Mouse (Mus musculus) megakaryocyte-erythroid progenitor cell, adult 5 weeks (primary cell): ENCODE measurements around the gene Vkorc1. TPM values are rescaled to one million over a fixed set of nuclear protein-coding genes. Genes with fewer than 3 reads are reported as not detected.

Source experiments
- polyA plus RNA-seq: library from polyadenylated mRNA; stranded (reverse); fragments of >175 nt; gene quantifications from 2 replicates; pipeline ENCODE4 v1.2.3, GENCODE M21; 2012

Gene Vkorc1
- polyA plus RNA-seq, result 27.6 and 36.5 TPM in 2 replicates

GRCm38 (mm10) chr7:127895442-127895841, at the start of gene Vkorc1, which contains the start of gene Gm21974:
Vkorc1 (minus strand) TSS chr7:127895617.
Gm21974 (minus strand) TSS chr7:127895454.

GRCm38 (mm10) chr7:127929923-127930322, 34.5 kb upstream of the Vkorc1 start, which contains the start of gene Prss8:
Prss8 (minus strand) TSS chr7:127930104.

GRCm38 (mm10) chr7:127912190-127912871, 16.9 kb upstream of the Vkorc1 start, which contains the start of gene Kat8:
Kat8 (plus strand) TSS chr7:127912516.

GRCm38 (mm10) chr7:127903971-127904796, 8.8 kb upstream of the Vkorc1 start, which contains the start of gene Bckdk:
Bckdk (plus strand) TSS chr7:127904082.

GRCm38 (mm10) chr7:127890798-127891197, 4.6 kb downstream of the Vkorc1 start, which contains the start of gene Prss53:
Prss53 (minus strand) TSS chr7:127890970.

GRCm38 (mm10) chr7:127876467-127877348, 18.7 kb downstream of the Vkorc1 start, which contains the start of gene Zfp668:
Zfp668 (minus strand) TSS chr7:127876828.

GRCm38 (mm10) chr7:127876041-127876466, 19.4 kb downstream of the Vkorc1 start, which contains the start of gene Zfp646:
Zfp646 (plus strand) TSS chr7:127876221.

Other genes starting within 250 kb of the Vkorc1 start
- gene Bcl7c, start 186.7 kb downstream of the Vkorc1 start, polyA plus RNA-seq, result 698 and 704 TPM in 2 replicates
- 2.2 and 3.6 TPM in 2 replicates for gene Ctf1, start 182.9 kb downstream of the Vkorc1 start, polyA plus RNA-seq
- gene Ctf2, start 163.5 kb downstream of the Vkorc1 start, polyA plus RNA-seq, result not detected in 2 replicates
- gene Fbxl19, start 151.1 kb downstream of the Vkorc1 start, polyA plus RNA-seq, result 85.5 and 100 TPM in 2 replicates
- gene Orai3, start 125.8 kb downstream of the Vkorc1 start, polyA plus RNA-seq, result 31.0 and 41.1 TPM in 2 replicates
- gene Setd1a, start 118.9 kb downstream of the Vkorc1 start, polyA plus RNA-seq, result 84.7 and 110 TPM in 2 replicates
- 9.3 and 20.1 TPM in 2 replicates for gene Gm49388, start 110.0 kb downstream of the Vkorc1 start, polyA plus RNA-seq
- gene Hsd3b7, start 95.0 kb downstream of the Vkorc1 start, polyA plus RNA-seq, result 21.4 and 28.9 TPM in 2 replicates
- 83.0 and 121 TPM in 2 replicates for gene Stx4a, start 71.3 kb downstream of the Vkorc1 start, polyA plus RNA-seq
- gene Stx1b, start 71.1 kb downstream of the Vkorc1 start, polyA plus RNA-seq, result 0.48 and 0.63 TPM in 2 replicates
- 26.8 and 27.4 TPM in 2 replicates for gene Zfp646, start 19.4 kb downstream of the Vkorc1 start, polyA plus RNA-seq
- gene Zfp668, start 18.8 kb downstream of the Vkorc1 start, polyA plus RNA-seq, result 31.0 and 36.1 TPM in 2 replicates
- gene Prss53, start 4.6 kb downstream of the Vkorc1 start, polyA plus RNA-seq, result 1.1 and 1.2 TPM in 2 replicates
- not detected in 2 replicates for gene Gm21974, start 163 bp downstream of the Vkorc1 start, polyA plus RNA-seq
- gene Bckdk, start 8.5 kb upstream of the Vkorc1 start, polyA plus RNA-seq, result 187 and 224 TPM in 2 replicates
- gene Kat8, start 16.9 kb upstream of the Vkorc1 start, polyA plus RNA-seq, result 5.7 and 7.0 TPM in 2 replicates
- 0.06 TPM in 1 of 2 replicates, not detected in the other for gene Prss8, start 34.5 kb upstream of the Vkorc1 start, polyA plus RNA-seq
- 6.6 and 6.7 TPM in 2 replicates for gene Prss36, start 51.1 kb upstream of the Vkorc1 start, polyA plus RNA-seq
- 438 and 762 TPM in 2 replicates for gene Fus, start 71.8 kb upstream of the Vkorc1 start, polyA plus RNA-seq
- 17.0 and 20.0 TPM in 2 replicates for gene Pycard, start 98.2 kb upstream of the Vkorc1 start, polyA plus RNA-seq
- gene Trim72, start 108.3 kb upstream of the Vkorc1 start, polyA plus RNA-seq, result 0.13 and 1.0 TPM in 2 replicates
- 11.0 and 16.3 TPM in 2 replicates for gene Itgam, start 167.0 kb upstream of the Vkorc1 start, polyA plus RNA-seq
- gene Gm49368, start 167.1 kb upstream of the Vkorc1 start, polyA plus RNA-seq, result 0.93 TPM in 1 of 2 replicates, not detected in the other
- gene Itgax, start 233.9 kb upstream of the Vkorc1 start, polyA plus RNA-seq, result 1.9 and 2.5 TPM in 2 replicates